Mouse (Mus musculus) CD4-positive, CD25-positive, alpha-beta regulatory T cell, adult 4 months (primary cell): ENCODE measurements around the gene Crybb1. TPM values are rescaled to one million over a fixed set of nuclear protein-coding genes. Genes with fewer than 3 reads are reported as not detected.
A peak's percentile ranks its signal among the peaks of the same experiment; 100 is the strongest.

ENCODE experiments used
- ATAC-seq: one replicate; pipeline ENCODE4 v1.8.0; 2017
- polyA plus RNA-seq, 2 experiments: library from polyadenylated mRNA; unstranded; fragments of 100-300 nt; shearing (Covaris generic); gene quantifications; one replicate each; pipeline ENCODE4 v1.2.1; 2017

Gene Crybb1
- polyA plus RNA-seq, 2 experiments from 2014 or later: not detected

DNA sequence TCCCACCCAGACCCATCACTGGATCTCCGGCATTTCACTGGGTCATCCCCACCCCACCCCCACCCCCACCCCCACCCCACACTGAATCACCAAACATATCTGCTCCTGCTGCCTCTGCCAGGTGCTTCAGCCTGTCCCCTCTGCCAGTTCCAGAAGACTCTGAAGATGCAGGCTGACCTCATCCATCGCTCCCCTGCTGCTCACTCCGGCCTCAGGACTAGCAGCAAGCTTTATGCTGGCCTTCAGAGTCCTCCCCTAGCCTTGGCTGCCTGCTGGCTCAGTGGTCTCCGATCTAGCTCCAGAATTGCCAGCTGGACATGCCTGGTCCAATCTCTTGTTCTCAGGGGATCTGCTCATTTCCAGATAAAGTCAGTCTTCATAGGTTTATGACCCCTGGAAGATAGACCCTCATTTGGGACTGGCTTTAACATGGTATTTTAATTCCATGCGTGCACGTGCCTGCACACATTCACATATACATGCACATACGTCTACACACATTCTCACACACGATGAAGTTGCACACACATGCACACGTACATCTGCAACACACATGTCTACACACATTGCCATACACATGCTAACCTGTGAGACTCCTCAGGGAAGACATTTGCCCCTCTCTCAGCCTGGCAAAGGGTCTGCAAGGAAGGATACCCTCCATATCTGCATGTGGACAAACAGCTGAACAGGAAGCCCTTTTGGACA is 17.6 kb upstream of the Crybb1 start:
- ATAC-seq: no peak

DNA sequence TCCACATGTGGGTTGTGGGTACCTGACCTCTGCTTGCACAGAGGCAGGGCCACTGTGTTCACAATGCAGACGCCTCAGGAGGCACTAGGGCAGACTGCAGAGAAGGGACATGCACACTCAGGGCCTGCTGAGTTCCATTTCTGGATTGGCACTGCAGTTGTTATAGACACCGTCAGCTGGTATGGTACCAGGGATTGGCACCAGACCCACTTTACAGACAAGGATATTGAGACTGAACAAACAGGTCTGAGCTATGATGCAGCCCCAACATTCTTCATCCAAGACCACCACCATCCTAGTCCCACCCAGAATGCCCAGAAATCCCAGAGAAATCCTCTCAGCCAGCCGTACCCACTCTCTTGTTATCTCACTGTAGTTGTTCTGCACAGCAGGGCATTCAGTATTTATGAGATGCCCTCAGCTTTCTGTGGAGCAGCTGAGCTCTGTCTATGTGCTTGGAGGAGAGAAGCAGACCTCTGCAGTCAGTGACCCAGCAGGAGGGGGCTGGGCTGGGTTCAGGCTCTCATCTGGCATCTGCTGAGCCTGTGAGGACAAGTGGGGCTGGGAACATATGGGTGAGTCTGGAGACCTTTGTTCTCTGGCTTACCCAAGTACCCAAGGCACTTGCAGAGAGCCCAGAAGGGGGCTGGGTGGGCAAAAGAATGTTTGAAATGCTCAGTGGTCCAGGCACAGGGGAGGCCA is 16.7 kb upstream of the Crybb1 start:
- no peak for ATAC-seq

DNA sequence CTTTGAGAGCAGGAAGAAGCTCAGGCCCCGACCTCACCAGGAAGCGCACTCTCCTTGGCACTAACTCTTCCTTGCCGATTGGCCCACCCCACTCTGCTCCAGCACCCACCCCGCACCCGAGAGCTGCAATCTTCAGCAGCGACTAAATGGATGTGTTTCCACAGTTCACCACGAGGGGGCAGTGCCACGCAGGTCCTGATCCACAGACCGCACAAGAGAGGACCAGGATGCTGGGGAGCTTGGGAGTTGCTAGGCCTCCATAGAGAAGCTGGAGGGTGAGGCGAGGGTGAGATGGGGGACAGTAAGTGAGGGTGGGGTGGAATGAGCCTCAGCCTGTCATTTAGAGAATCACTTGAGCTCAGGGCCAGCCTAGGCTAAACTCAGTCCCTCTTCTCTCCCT is 14.9 kb upstream of the Crybb1 start:
- peak; percentile 69 for ATAC-seq

DNA sequence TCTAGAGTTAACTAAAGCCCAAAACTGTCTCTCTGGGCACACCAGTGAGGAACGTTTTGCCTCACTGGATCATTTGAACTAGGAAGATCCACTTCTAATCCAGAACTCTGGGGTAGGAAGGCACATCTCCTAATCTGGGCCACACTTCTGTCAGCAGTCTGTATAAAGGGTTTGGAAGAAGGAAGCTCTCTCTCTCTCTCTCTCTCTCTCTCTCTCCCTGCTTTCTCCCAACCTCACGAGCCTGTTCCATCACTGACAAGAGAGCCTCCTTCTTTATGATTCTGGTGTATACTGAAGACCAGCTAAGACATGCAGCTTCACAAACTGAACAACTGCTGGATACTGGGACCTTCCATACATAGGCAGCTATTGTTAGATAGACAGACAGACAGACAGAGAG is 13.8 kb upstream of the Crybb1 start:
- ATAC-seq: no peak

DNA sequence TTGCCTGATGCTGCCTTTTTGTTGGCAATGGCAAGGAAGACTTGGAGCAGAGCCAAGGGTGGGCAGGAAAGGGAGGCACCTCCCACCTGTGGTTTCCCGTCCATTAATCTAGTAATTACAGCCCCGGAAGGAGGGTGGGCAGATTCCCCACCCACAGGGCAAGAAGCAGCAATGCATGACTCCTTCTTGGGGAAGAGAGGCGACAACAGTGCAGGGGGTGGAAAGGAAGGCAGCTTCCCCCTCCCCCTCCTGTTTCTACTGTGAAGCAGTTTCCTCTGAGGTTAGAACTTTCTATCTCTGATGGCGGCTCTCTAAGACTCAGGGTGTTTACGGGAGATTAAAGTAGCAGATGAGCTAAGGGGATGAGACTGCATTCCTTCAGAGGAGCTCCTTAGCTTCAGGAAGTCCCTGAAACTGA is 13.2 kb upstream of the Crybb1 start:
- peak; percentile 77 for ATAC-seq

DNA sequence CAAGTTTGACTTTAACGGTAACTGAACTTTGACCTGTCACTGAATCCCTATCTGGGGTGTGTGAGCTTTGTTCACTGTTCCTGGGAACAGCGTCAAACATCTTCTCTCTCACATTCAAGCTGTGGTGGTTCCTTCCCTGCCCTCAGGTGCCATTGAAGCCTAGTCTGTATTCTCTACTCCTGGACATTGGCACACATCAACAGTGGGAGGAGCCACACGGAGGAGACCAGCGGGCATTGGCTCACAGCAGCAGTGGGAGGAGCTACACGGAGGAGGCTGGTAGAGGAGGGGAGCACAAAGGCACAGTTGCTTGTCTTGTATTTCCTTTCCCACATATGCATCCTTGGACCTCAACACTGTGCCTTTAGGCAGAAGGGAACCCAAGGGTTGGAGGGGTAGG is 12.6 kb upstream of the Crybb1 start:
- ATAC-seq: no peak

DNA sequence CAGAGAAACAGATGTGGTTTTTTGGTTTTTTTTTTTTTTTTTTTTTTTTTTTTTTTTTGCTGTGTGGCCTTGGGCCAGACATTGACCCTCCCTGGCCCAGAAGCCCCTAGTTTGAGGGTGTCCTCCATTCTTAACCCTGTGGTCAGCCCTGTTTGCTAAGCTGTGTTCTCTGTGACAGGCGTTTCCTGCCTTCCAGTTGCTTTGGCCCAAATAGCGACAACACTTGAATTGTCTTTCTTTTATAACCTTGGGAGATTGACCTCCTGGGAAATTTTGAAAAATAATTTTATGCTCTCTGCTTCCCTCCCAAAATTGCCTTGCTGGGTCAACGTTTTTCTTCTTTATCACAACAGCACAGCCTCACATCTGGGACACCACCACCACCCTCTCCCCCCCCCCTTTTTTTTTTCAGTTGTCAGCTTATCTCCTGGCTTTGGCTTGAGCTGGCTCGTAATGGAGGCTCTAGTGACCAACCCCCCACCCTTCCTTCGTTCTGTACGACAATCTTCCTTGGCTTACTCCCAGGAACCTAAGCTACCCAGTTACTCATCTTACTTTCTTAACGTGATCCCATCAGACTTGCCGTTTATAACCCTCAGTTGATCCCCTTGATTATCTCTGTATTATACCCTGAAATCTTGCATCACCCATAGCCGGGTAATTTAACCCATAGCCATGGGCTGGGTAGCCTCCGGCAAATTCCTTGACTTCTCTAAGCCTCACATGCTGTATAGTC is 11.9 kb upstream of the Crybb1 start:
- no peak for ATAC-seq

DNA sequence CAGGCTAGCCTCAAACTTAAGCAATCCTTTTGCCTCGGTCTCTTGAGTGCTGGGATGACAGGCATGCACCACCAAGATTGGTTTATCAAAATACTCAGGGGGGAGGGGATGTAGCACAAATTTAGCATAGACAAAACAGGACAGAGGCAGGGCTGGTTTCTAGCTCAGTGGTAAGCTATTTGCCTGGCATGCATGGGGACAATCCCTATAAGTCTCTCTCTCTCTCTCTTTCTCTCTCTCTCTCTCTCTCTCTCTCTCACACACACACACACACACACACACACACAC is 11.4 kb upstream of the Crybb1 start:
- ATAC-seq: no peak

DNA sequence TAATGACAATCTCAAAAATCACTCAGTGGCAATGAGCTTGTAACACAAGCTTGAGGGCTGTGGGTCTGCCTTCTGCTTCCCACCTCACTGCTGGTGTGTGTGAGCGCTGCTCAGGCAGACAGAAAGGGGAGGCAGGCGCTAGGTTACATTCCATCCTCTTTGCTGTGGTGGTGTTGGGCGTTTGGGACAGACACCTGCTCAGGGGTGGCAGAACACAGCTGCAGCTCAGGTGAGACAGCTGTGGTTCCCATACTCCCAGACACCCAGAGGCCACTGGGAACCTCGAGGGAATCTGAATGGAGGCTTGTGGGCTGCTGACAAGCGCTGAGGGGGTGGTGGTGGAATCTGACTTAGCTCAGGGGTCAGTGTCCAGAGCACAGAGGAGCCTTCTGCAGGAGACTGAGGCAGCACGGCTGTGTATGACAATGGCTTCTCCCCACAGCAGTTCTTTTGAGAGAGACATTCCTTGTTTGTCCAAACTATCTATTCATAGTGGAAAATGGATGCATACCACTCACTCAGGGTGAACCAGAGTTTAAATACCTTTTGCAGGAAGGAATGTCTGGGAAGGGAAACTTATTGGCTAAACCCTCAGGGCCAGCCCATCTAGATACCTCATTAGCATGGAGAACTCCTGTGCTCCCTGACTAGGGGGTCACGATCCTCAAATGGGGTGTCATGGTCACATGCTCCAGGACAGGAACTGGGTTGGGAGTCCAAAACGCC is 10.6 kb upstream of the Crybb1 start:
- no peak for ATAC-seq

DNA sequence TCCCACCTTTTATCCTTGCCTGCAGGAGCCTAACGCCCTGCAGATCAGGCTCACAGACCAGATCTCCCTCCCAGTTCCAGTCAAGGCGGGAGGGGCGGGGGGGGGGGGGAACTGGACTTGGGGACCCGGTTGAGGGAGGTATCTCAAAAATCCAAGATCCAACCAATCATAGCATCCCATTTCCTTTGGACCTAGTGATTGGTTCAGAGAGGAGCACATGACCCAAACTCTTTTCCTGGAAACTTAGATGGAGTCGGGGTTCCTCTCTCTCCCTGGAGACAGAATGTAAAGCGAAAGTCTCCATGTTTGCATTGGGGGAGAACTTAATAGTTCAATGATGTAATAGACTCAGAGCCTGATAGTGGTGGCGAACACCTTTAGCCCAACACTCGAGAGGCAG is 8.2 kb upstream of the Crybb1 start:
- ATAC-seq: no peak

DNA sequence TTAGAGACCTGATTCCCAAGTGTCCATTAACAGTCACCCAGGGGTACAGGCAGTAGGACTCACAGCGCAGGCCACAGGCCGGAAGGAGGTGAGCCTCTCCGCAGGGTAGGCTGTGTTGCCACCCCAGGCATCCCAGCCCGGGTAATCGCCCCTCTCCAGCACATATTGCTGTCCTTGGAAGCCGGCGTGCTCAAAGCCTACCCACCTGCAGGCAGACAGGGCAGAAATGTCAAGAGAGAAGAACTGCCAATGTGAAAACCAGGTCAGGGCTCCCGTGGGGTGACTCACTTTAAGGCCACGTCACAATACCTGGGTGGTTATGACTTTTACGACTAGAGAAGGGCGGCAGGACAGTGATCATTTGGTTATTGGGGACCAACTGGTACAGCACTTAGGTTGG is 6.5 kb upstream of the Crybb1 start:
- no peak for ATAC-seq

DNA sequence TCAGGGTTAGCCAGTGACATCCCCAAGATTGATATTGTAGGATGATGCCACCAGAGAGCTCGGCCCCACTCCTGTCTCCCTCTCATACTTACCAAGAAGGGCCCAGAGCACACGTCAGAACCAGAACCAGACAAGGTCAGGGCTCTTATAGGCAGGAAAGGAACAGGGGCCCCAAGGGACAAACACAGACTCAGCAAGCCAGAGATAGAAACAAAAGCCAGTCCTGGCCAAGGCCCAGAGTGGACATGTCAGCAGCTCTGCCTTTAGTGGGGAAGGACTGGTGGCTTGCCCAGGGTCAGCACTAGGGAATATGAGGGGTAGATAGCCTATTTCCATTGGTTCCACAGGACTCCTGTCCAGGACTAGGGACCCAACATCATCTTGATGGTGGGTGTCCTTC is 3.2 kb upstream of the Crybb1 start, which contains the start of gene Cryba4:
Gene Cryba4, minus strand, starts transcription at position 119 of the 400 bp plus-strand sequence.
- ATAC-seq: no peak

DNA sequence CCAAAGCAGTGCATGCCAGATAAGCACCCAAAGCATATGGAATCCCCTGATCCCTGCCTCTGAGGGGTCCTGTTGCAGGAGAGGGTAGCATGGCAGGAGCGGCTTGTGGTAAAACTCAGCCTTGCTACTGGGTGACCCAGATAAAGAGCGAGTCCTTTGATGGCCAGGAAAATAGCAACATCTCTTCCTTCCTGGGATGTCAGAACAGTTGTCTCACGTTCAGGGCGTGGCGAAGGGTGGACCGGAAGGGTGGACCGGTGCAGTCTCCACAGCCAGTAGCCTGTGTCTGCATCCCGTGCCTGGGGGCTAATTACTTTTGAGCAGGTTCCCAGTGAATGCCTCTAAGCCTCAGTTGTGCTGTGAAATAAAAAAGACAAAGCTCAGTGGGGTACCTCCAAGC is 2.4 kb upstream of the Crybb1 start:
- peak; percentile 84 for ATAC-seq

DNA sequence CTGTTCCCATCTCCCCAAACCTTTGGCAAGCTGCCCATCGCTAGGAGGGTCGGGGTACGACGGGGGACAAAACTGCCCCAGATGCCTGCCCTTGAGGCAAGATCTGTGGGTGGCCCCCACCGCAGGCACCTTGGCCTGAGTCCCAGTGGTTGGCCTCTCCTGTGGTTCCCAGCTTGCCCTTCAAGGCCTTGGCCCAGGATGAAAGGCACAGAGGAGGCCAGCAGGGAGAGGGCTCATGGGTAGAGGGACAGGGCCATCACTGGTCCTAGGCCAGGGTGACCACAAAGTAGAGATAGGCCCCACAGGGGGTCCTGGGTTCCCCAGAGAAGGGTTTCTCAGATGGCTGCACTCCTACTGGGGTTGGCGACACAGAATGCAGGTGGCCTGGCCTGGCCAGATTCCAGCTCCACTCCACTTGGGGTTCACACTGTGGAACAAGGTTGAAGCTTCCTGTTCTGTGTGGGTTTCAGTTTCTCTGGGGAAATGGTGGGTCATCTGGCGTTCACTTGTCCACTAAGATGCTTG is 1.3 kb upstream of the Crybb1 start:
- no peak for ATAC-seq

DNA sequence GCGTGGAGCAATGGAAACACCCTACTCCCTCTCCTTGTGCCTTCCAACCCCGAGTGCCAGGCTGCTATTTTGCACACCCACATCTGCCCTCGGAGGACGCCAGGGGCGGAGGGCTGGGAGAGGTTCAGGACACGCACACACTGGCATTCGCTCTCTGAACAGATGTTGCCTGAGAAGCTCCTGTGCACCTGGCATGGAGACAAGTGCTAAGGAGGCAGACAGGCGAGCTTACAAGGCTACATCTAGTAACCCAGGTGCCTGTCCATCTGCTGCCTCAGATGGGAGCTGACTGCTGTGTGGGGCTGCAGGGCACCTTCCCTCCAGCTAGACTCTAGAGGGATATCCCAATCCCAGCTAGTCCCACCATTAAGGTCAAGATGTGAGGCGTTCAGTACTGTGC is 842 bp downstream of the Crybb1 start:
- no peak for ATAC-seq

DNA sequence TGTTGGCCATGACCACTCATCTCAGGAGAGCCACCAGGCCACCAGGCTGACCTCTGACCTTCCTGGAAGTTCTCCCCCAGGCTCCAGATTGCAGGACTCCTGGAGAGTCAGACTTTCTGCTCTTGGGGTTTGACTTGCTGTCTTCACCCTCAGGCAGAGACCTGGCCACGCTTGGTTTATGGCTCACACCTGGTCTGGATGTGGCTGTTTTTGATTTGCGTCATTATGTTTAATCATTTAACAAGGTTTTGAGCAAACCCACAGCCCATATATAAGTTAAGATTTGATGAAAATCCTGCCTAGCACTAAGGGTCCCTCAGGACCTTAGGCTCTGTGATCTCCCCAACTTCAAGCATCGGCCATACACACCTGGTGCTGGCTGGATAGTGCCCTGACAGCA is 2.3 kb downstream of the Crybb1 start:
- ATAC-seq: no peak

DNA sequence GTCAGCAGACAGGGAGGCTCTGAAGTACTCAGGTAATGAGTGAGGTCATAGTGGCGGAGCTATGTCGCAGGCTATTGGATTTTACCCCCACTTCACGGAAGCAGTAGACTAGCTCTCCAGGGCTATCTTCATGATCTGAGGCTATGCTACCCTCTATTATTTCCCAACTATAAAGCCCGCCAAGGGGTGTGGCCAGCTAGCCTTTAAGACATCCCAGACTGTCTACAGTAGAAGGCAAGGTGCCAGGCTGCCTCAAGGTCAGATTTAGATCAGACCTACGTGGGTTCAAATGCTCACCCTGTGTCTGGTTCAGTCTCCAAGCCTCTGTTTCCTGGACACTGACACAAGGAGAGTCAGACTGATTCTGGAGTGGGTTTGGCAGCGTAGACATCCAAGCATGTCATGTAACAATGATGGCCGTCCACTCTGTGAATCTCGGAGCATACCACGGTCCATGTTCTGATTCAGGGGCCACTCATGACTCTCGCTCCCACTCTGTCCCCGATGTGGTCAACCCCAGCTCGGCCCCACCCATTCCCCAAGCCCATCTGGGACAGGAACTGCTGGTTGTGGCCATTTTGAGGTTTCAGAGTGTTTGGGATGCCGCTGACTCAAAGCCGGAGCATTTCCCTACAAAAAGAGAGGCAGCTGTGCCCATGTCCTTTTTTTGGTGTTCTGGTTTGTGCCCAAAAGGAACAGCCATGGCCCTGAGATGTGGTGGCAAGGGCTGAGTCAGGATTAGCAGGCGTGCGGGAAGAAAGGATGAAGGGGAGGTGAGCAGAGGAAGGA is 4.4 kb downstream of the Crybb1 start:
- ATAC-seq: no peak

DNA sequence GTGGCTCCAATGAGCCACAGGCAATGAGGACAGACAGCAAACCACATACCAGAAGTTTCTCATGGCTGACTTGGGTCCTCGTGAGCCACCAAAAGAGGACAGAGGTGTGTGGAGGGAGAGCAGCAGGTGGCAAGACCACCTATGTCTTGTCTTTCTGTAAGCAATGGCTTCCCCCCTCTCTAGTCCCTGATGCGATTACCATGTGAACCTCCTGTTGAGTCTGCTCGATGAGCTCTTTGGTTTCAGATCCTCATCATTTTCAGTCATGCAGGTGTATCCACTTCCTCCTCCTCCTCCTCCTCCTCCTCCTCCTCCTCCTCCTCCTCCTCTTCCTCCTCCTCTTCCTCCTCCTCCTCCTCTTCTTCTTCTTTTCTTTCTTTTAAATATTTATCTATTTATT is 5.2 kb downstream of the Crybb1 start:
- ATAC-seq: no peak

DNA sequence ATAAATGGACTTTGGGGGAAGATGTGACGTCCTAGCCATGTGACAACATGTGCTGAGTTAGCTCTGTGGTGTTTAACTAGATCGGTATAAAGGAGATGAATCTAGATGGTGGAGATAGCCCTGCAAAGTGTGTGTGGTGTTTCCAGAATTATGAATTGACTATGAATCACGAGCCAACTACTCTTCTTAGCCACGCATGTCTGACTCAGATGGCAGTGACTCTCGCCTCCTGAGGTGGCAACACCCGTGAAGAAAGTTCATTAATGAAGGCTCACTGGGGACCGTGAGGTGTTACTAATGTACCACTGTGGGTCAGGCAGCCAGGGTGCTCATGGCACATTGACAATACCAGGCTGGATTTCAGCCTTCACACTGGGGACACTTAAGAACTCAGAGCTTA is 8.5 kb downstream of the Crybb1 start:
- ATAC-seq: no peak

DNA sequence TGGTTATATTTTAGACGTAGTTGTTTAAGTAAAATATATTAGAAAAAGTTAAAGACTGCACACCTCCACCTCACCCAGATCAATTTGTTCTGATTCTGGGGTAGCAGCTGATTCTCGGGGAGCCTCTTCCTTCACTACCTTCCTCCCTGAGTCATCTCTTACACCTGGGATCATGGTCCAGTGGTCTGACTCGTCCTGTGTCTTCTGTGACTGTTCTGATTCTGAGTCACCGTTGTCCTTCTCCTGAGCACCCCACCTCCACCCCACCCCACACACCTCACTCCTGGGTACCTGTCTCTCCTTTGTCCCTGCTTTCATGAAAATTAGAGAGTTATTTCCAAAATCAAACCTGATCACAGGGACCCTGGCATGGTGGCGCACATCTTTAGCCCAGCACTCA is 9.5 kb downstream of the Crybb1 start:
- no peak for ATAC-seq

DNA sequence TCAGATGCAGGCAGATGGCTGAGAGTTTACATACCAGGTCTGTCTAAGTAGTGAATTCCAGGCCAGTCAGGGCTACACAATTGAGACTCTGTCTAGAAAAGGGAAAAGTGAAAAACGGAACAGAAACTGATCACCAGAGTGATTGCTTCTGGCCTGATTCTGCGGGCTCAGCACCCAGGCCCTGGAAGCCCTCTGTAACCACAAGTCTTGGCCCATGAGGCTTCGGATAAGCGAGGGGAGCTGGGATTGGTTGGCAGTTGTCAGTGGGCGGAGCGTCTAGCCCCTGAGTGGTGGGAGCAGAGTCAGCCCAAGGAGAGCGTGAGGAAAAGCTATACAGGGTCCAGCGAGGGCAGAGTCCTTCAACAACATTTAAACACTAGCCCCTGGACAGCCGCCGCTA is 9.9 kb downstream of the Crybb1 start:
- no peak for ATAC-seq
